Mouse (Mus musculus): ENCODE measurements around the gene Tbc1d9b. TPM values are rescaled to one million over a fixed set of nuclear protein-coding genes. Genes with fewer than 3 reads are reported as not detected.

Tbc1d9b gene
- polyA plus RNA-seq, 1 experiment from 2014 or later, result 9.1 TPM

GRCm38 (mm10) chr11:50212060-50212739, 81.0 kb downstream of the Tbc1d9b start:
- WGBS (ENCODE audit: insufficient replicate concordance), result 52% methylated on average over 3 of the region's 3 CpGs
- Histone ChIP-seq H3K27ac (ENCODE audit: low read depth) (peak overlapping the region; percentile 99), H3K36me3 (replicated peaks; ENCODE audit: insufficient read depth, low read length) (peaks cover 15% of the 10 kb centered on the region), H3K9ac (replicated peaks) (no peak overlapping the region), H3K27me3 (ENCODE audit: insufficient read depth, low read length) (no peaks in the 10 kb centered on the region), H3K4me3 (ENCODE audit: low read depth, low read length) (no peak overlapping the region), H3K9me3 (ENCODE audit: low read length) (no peaks in the 10 kb centered on the region), H3K4me2 (ENCODE audit: low read depth, low read length) (0 out of 2 replicates have a peak overlapping the region, but pooled peaks have one; percentile 29), H3K4me1 (ENCODE audit: insufficient read depth) (peaks cover 48% of the 10 kb centered on the region)
- ATAC-seq, result no peak
- DNase-seq, result peak; percentile 16
- no peak for TF ChIP-seq EP300 (IDR thresholded peaks at IDR 0.05; ENCODE audit: low read depth)
- TF ChIP-seq CTCF (IDR thresholded peaks at IDR 0.05; ENCODE audit: low read depth), result no peak

GRCm38 (mm10) chr11:50212848-50213758, 81.9 kb downstream of the Tbc1d9b start:
- 52% methylated on average over 11 of the region's 11 CpGs for WGBS (ENCODE audit: insufficient replicate concordance)
- Histone ChIP-seq H3K4me2 (ENCODE audit: low read depth, low read length) (peak overlapping the region; percentile 29), H3K9me3 (ENCODE audit: low read length) (no peaks in the 10 kb centered on the region), H3K9ac (replicated peaks) (no peak overlapping the region), H3K36me3 (replicated peaks; ENCODE audit: insufficient read depth, low read length) (peaks cover 6% of the 10 kb centered on the region), H3K27me3 (ENCODE audit: insufficient read depth, low read length) (no peaks in the 10 kb centered on the region), H3K4me3 (ENCODE audit: low read depth, low read length) (no peak overlapping the region), H3K4me1 (ENCODE audit: insufficient read depth) (peaks cover 50% of the 10 kb centered on the region), H3K27ac (ENCODE audit: low read depth) (peak overlapping the region; percentile 99)
- TF ChIP-seq CTCF (IDR thresholded peaks at IDR 0.05; ENCODE audit: low read depth) (no peak), EP300 (IDR thresholded peaks at IDR 0.05; ENCODE audit: low read depth) (peak; percentile 46; the same call in 1 of the 2 replicates)
- DNase-seq, result peak; percentile 77
- peak; percentile 53 for ATAC-seq

- no peak overlapping the region for H3K27ac ChIP-seq (ENCODE audit: low read depth)
- H3K27me3 ChIP-seq (ENCODE audit: insufficient read depth, low read length), result no peaks in the 10 kb centered on the region
- no peaks in the 10 kb centered on the region for H3K9me3 ChIP-seq (ENCODE audit: low read length)
- peaks cover 43% of the 10 kb centered on the region for H3K4me1 ChIP-seq (ENCODE audit: insufficient read depth)
- TF ChIP-seq EP300 (IDR thresholded peaks at IDR 0.05; ENCODE audit: low read depth) (no peak), CTCF (IDR thresholded peaks at IDR 0.05; ENCODE audit: low read depth) (no peak; the same call in 1 of the 2 replicates)
- no peak overlapping the region for H3K4me3 ChIP-seq (ENCODE audit: low read depth, low read length)
- H3K9ac ChIP-seq (replicated peaks), result no peak overlapping the region
- ATAC-seq (no peak), DNase-seq (no peak)
- 88% methylated on average over 6 of the region's 6 CpGs for WGBS (ENCODE audit: insufficient replicate concordance)
- no peak overlapping the region for H3K4me2 ChIP-seq (ENCODE audit: low read depth, low read length)
- H3K36me3 ChIP-seq (replicated peaks; ENCODE audit: insufficient read depth, low read length), result no peaks in the 10 kb centered on the region
These were observed 83.4 kb downstream of the Tbc1d9b start for GRCm38 (mm10) chr11:50214631-50215030.

GRCm38 (mm10) chr11:50215633-50216032, 84.4 kb downstream of the Tbc1d9b start:
- H3K4me2 ChIP-seq (ENCODE audit: low read depth, low read length), result no peak overlapping the region
- no peak overlapping the region for H3K9ac ChIP-seq (replicated peaks)
- H3K36me3 ChIP-seq (replicated peaks; ENCODE audit: insufficient read depth, low read length), result no peaks in the 10 kb centered on the region
- no peaks in the 10 kb centered on the region for H3K9me3 ChIP-seq (ENCODE audit: low read length)
- no peak overlapping the region for H3K4me3 ChIP-seq (ENCODE audit: low read depth, low read length)
- H3K27me3 ChIP-seq (ENCODE audit: insufficient read depth, low read length), result no peaks in the 10 kb centered on the region
- 70% methylated on average over 9 of the region's 9 CpGs for WGBS (ENCODE audit: insufficient replicate concordance)
- no peak for TF ChIP-seq CTCF (IDR thresholded peaks at IDR 0.05; ENCODE audit: low read depth)
- no peak for TF ChIP-seq EP300 (IDR thresholded peaks at IDR 0.05; ENCODE audit: low read depth)
- DNase-seq, result no peak
- H3K4me1 ChIP-seq (ENCODE audit: insufficient read depth), result peaks cover 43% of the 10 kb centered on the region
- no peak overlapping the region for H3K27ac ChIP-seq (ENCODE audit: low read depth)
- no peak for ATAC-seq

GRCm38 (mm10) chr11:50216724-50217366, 85.6 kb downstream of the Tbc1d9b start:
- ATAC-seq (no peak), DNase-seq (no peak)
- H3K9ac ChIP-seq (replicated peaks), result no peak overlapping the region
- no peak for TF ChIP-seq EP300 (IDR thresholded peaks at IDR 0.05; ENCODE audit: low read depth)
- no peak for TF ChIP-seq CTCF (IDR thresholded peaks at IDR 0.05; ENCODE audit: low read depth)
- H3K27me3 ChIP-seq (ENCODE audit: insufficient read depth, low read length), result no peaks in the 10 kb centered on the region
- WGBS (ENCODE audit: insufficient replicate concordance), result 64% methylated on average over 4 of the region's 4 CpGs
- peaks cover 33% of the 10 kb centered on the region for H3K4me1 ChIP-seq (ENCODE audit: insufficient read depth)
- H3K4me2 ChIP-seq (ENCODE audit: low read depth, low read length), result no peak overlapping the region
- no peaks in the 10 kb centered on the region for H3K9me3 ChIP-seq (ENCODE audit: low read length)
- H3K36me3 ChIP-seq (replicated peaks; ENCODE audit: insufficient read depth, low read length), result no peaks in the 10 kb centered on the region
- no peak overlapping the region for H3K27ac ChIP-seq (ENCODE audit: low read depth)
- no peak overlapping the region for H3K4me3 ChIP-seq (ENCODE audit: low read depth, low read length)

- H3K9ac ChIP-seq (replicated peaks), result no peak overlapping the region
- WGBS (ENCODE audit: insufficient replicate concordance), result 69% methylated on average over 4 of the region's 4 CpGs
- DNase-seq, result no peak
These were observed 86.6 kb downstream of the Tbc1d9b start for GRCm38 (mm10) chr11:50217811-50218210.

More at GRCm38 (mm10) chr11:50217811-50218210, 86.6 kb downstream of the Tbc1d9b start:
- no peak overlapping the region for H3K27ac ChIP-seq (ENCODE audit: low read depth)
- H3K4me2 ChIP-seq (ENCODE audit: low read depth, low read length), result no peak overlapping the region
- no peak overlapping the region for H3K4me3 ChIP-seq (ENCODE audit: low read depth, low read length)
- TF ChIP-seq CTCF (IDR thresholded peaks at IDR 0.05; ENCODE audit: low read depth), result no peak
- no peak for TF ChIP-seq EP300 (IDR thresholded peaks at IDR 0.05; ENCODE audit: low read depth)
- no peaks in the 10 kb centered on the region for H3K27me3 ChIP-seq (ENCODE audit: insufficient read depth, low read length)
- no peak for ATAC-seq
- H3K36me3 ChIP-seq (replicated peaks; ENCODE audit: insufficient read depth, low read length), result no peaks in the 10 kb centered on the region
- H3K4me1 ChIP-seq (ENCODE audit: insufficient read depth), result peaks cover 30% of the 10 kb centered on the region; the same call in 1 of the 2 replicates
- no peaks in the 10 kb centered on the region for H3K9me3 ChIP-seq (ENCODE audit: low read length)

Measured in liver, postnatal 0 days (tissue).